Mouse (Mus musculus): ENCODE measurements around the gene Runx1.

GRCm38 (mm10) chr16:92847762-92848300, 21.9 kb upstream of the Runx1 start:
- TF ChIP-seq CTCF (IDR thresholded peaks at IDR 0.05; ENCODE audit: low read depth) (no peak), EP300 (IDR thresholded peaks at IDR 0.05; ENCODE audit: low read depth) (no peak)

Data from liver, postnatal 0 days (tissue).